Mouse (Mus musculus) liver, embryonic 14.5 days (tissue): Measurements from ENCODE around the gene Pgam1.

Experiments
- CTCF ChIP-seq: IDR thresholded peaks from 2 replicates; pipeline ENCODE4 v1.5.1; 2016; ENCODE audit warnings: antibody characterized with exemption, low read depth, control low read depth
- EP300 ChIP-seq: IDR thresholded peaks from 2 replicates; pipeline ENCODE4 v1.6.1; 2016; ENCODE audit warnings: antibody characterized with exemption, low read depth

GRCm38 (mm10) chr19:41915294-41915693, 3.6 kb downstream of the Pgam1 start:
- TF ChIP-seq CTCF (no peak), EP300 (no peak)
